ENCODE assay signal across 8 mouse cellular contexts in the genomic region with DNA sequence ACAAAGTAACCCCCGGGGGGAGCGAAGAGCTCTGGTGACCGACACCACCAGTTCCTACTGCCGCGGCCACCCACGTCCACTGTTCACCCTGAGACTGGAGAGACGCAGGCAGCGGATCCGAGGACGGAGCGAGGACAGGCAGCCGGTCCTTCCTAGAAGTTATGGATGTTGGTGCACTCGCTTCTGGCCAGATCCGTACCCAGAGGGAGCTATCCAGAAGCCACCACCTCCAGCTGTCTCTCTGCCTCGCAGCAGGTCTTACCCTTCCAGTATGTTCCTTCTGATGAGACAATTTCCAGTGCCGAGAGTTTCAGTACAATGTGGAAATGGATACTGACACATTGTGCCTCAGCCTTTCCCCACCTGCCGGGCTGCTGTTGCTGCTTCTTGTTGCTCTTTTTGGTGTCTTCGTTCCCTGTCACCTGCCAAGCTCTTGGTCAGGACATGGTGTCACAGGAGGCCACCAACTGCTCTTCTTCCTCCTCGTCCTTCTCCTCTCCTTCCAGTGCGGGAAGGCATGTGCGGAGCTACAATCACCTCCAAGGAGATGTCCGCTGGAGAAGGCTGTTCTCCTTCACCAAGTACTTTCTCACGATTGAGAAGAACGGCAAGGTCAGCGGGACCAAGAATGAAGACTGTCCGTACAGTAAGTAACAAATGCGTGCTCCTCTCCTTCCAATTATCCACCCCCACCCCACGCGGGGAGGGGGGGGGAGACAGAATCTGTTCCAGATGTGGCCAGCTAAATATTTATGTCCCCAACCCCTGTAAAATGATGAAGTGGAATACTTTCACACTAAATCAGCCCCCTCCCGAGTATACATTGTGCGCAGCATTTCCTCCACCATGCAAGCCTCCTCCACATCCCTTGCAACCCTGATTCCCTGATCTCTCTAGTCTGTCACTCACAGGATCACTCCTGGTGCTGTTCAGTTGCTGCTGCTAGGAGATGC. TPM values are rescaled to one million over a fixed set of nuclear protein-coding genes. Genes with fewer than 3 reads are reported as not detected.
DNase-seq lines count a peak whose midpoint lies in the region; ATAC-seq and TF ChIP-seq lines count a peak whose summit lies in the region.

No protein-coding gene starts in this region.

- ATAC-seq in hematopoietic stem cell, adult 5-6 weeks (replicated peaks in 1 of 2; ENCODE audit: insufficient read depth in 1 of 2, low FRiP score in 2 of 2, low TSS enrichment in 1 of 2, low read depth in 1 of 2, poor library complexity in 2 of 2, severe bottlenecking in 2 of 2) = peak; percentile 31 to 35
- peak; percentile 21; the same call in 1 of the 2 replicates for ATAC-seq in limb, embryonic 14.5 days (ENCODE audit: low FRiP score, low read depth)

- no peaks in the 10 kb centered on the region for H3K9me3 ChIP-seq in limb, embryonic 14.5 days (ENCODE audit: control insufficient read depth, low read length)

- TF ChIP-seq CTCF in left cerebral cortex, adult 2 months (IDR thresholded peaks at IDR 0.05) = no peak

- TF ChIP-seq POLR2A in limb, embryonic 14.5 days (IDR thresholded peaks at IDR 0.05; ENCODE audit: borderline replicate concordance, extremely low read depth, insufficient read depth, insufficient read length) = no peak

- no peak overlapping the region for H3K27ac ChIP-seq in left cerebral cortex, adult 2 months
- H3K27ac ChIP-seq in limb, embryonic 14.5 days (replicated peaks; ENCODE audit: low read depth, low read length) = peak overlapping the region; percentile 73

- intact Hi-C loops in left cerebral cortex, adult 2 months (cut with DNase I) = no loop called here
- intact Hi-C loops in left cerebral cortex, postnatal 14 days (cut with DNase I) = no loop called here
- intact Hi-C loops in gastrocnemius, postnatal 36 days (cut with DNase I) = no loop called here

- H3K4me3 ChIP-seq in left cerebral cortex, adult 2 months = peak overlapping the region; percentile 55
- peak overlapping the region; percentile 55 for H3K4me3 ChIP-seq in limb, embryonic 14.5 days (replicated peaks; ENCODE audit: low read length)

- H3K36me3 ChIP-seq in limb, embryonic 14.5 days (ENCODE audit: control insufficient read depth, insufficient read depth, low read length) = no peaks in the 10 kb centered on the region

- H3K27me3 ChIP-seq in limb, embryonic 14.5 days (ENCODE audit: control insufficient read depth, insufficient read depth, low read length) = no peaks in the 10 kb centered on the region

- 4% methylated on average over 30 of the region's 31 CpGs for whole genome bisulfite sequencing in limb, embryonic 14.5 days

- peak in 1 of 2 experiments; percentile 10 for DNase-seq in left cerebral cortex, adult 2 months (ENCODE audit: extremely low spot score in 1 of 2, low spot score in 2 of 2)
- no peak for DNase-seq in left cerebral cortex, postnatal 14 days (ENCODE audit: low spot score in 2 of 2)
- peak; percentile 61 for DNase-seq in embryo, embryonic 10.5 days (ENCODE audit: low spot score)
- DNase-seq in limb, embryonic 14.5 days (ENCODE audit: low spot score) = peak; percentile 36
- DNase-seq in neural tube, embryonic 10.5 days (ENCODE audit: extremely low spot score, low spot score) = peak; percentile 66
- no peak for DNase-seq in thymus, postnatal 14 days
- no peak for DNase-seq in gastrocnemius, postnatal 36 days

- H3K4me2 ChIP-seq in limb, embryonic 14.5 days (replicated peaks; ENCODE audit: low read depth, low read length, severe bottlenecking) = peak overlapping the region; percentile 85

- peak overlapping the region; percentile 49 for H3K9ac ChIP-seq in limb, embryonic 14.5 days (ENCODE audit: low read depth, low read length, severe bottlenecking)

- no peaks in the 10 kb centered on the region for H3K4me1 ChIP-seq in limb, embryonic 14.5 days (ENCODE audit: control insufficient read depth, insufficient read depth, low read length)

RNA-seq across cellular contexts. Expression of gene Fgf10, which starts 45.8 kb away (rescaled TPM):
- 1 to 10 TPM; 3.6 to 3.9 TPM for total RNA-seq in left cerebral cortex, adult 2 months (2021)
- 1 to 10 TPM; 3.9 to 4.0 TPM for total RNA-seq in left cerebral cortex, postnatal 14 days (2021)
- total RNA-seq in hematopoietic stem cell, adult 5-6 weeks (2017) = not detected in 2 replicates
- 7.9 and 8.0 TPM in 2 replicates for polyA plus RNA-seq in limb, embryonic 14.5 days (2012; rRNA removed)
- polyA plus RNA-seq in limb, embryonic 14.5 days (2014; fragmentation: Nextera tagmentation; extraction: Ambion mirVana) = 11.4 and 12.5 TPM in 2 replicates
- total RNA-seq in gastrocnemius, postnatal 36 days (2021) = under 1 TPM; 0.20 to 0.23 TPM

Comparison
In these comparisons a context has a peak if more than half of its experiments do, and no peak if none do; other contexts are left out.
1. DNase-seq: peak in embryo, embryonic 10.5 days (single experiment), limb, embryonic 14.5 days (single experiment) and neural tube, embryonic 10.5 days (single experiment); none in left cerebral cortex, postnatal 14 days (0 of 2), thymus, postnatal 14 days (single experiment) and gastrocnemius, postnatal 36 days (0 of 2).